Mouse (Mus musculus) left cerebral cortex, adult 2 months (tissue): ENCODE results near the gene Ikzf3. TPM values are rescaled to one million over a fixed set of nuclear protein-coding genes. Genes with fewer than 3 reads are reported as not detected.

Experiments used
- DNase-seq, 2 experiments: peaks; one replicate each; pipeline ENCODE4 v3.0.0; 2021 to 2022; ENCODE audit warnings: low spot score in 2 of 2, mixed read lengths in 1 of 2; ENCODE audit errors: extremely low spot score in 1 of 2
- H3K27ac ChIP-seq: fragments of 200-600 bp; 2 replicates; pipeline ENCODE4 v1.8.1; 2022
- H3K4me3 ChIP-seq: fragments of 200-600 bp; 2 replicates; pipeline ENCODE4 v1.8.1; 2022
- CTCF ChIP-seq: fragments of 200-600 bp; IDR thresholded peaks from 2 replicates; pipeline ENCODE4 v1.8.1; 2022; ENCODE audit warnings: antibody characterized with exemption, mild to moderate bottlenecking, moderate library complexity
- intact Hi-C: fragments of 180-260 bp; cut with DNase I; formaldehyde crosslinking; loops from one replicate; pipeline ENCODE4 v1.15.1; 2025
- total RNA-seq, 2 experiments: library from RNA; stranded (reverse); gene quantifications; 2 replicates each; pipeline ENCODE4 v1.2.3; 2021

The Ikzf3 gene
- total RNA-seq, 2 experiments from 2014 or later: 0.11 to 0.33 TPM

DNA sequence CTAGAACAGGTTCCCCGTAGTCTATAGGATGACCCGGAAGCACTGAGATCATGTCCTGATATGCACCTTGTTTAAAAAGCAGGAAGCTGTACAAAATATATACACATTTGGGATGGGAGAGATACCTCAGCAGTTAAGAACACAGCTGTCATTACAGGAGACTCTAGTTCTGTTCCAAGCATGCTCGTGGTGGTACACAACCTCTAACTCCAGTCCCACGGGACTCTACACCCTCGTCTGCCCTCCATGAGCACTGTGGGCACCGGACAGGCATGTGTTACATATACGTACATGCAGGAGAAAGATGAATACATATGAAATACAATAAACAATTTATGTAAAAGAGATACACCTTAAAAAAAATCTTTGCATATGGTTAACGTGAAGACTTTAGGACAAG, 3.3 kb downstream of the Ikzf3 start:
- H3K27ac ChIP-seq: no peak overlapping the region
- no peak for DNase-seq
- intact Hi-C loops: no loop called here
- no peak overlapping the region for H3K4me3 ChIP-seq
- no peak for TF ChIP-seq CTCF

DNA sequence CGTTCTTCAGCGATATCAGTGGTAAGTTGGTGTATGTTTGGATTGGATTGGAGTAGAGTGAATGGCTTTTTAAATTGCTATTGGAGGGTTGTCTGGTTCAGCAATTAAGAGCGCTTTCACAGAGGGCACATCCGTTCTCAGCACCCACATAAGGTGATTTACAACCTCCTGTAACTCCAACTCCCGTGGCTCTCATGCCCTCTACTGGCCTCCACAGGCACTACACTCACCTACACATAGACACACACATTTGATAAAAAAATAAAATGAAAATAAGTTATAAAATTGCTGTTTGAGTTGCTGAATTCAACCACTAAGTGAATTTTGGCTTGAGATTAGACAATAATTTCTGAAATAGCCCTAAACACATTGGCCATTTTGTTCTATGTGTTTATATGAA, 5.5 kb downstream of the Ikzf3 start:
- Histone ChIP-seq H3K4me3 (no peak overlapping the region), H3K27ac (no peak overlapping the region)
- intact Hi-C loops: no loop called here
- peak; percentile 30 for TF ChIP-seq CTCF
- DNase-seq: no peak

DNA sequence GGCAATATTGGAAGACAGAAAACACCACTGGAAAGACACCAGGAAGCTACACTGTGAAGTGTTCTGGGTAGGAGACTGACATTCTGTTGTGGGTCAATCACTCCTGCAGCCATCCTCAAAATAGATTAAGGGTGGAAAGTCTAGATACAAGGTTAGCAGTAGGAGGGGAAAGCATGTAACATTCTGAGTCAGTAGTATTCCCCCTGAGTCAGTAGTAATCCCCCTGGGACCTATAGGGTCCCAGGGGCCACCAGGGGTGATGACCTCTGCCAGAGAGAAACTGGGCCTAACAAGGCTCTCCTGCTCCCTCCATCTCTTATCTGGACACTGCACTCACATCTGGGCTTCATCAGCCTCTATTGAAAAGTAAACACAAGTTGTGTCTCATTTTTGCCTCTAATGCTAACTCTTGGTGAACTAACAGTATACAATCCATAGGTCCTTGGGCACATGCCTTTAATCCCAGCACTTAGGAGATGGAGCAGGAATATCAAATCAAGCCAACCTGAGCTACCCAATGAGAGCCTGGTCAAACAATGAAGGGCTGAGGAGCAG, 8.3 kb downstream of the Ikzf3 start:
- no peak overlapping the region for H3K27ac ChIP-seq
- intact Hi-C loops: no loop called here
- DNase-seq: no peak
- no peak overlapping the region for H3K4me3 ChIP-seq
- TF ChIP-seq CTCF: no peak

DNA sequence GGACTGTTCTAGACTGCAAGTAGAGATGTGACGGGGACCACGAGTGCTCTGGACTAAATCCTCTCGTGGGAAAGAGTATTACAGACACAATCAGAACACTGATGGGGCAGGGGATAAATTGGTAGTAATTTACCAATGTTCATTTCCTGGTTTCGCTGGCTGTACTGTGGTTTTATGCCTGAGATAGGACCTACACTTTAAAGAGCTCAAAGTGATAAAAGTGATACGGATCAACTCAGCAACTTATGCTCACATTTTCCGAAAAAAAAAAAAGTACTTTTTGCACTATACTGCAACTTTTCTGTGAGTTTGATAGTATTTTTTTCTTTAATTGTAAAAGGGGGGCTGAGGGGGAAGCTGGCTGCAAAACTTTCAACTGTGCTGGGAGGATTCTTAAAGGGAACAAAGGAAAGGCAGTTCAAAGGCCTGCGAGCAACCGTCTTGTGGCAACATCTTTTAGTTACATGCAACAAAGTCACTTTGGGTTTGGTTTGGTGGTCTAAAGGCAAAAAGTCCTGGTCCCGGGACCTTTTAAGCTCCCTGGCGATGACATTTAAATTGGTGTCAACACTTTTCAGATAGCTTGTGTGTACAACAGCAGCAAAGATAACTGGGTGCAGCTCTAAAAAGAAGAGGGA, 18.9 kb downstream of the Ikzf3 start:
- intact Hi-C loops: no loop called here
- no peak overlapping the region for H3K4me3 ChIP-seq
- no peak overlapping the region for H3K27ac ChIP-seq
- no peak for TF ChIP-seq CTCF
- DNase-seq: no peak

DNA sequence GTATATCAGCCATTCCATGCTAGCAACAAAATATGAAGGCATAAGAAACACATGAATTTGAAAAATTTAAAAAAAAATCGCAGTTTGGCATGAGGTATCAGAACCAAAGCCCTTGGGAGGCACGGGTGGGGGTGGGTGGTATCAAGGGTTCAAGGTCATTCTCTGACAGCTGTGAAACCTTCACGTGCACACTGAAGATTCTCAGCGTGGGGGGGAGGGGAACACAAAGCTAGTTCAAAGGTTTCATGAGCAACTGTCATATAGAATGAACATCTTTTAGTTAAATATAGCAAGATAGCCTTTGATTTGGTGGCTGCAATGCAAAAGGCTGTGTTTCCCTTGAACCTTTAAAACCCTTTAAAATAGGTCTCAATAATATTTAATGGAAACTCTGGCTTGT, 20.7 kb downstream of the Ikzf3 start:
- TF ChIP-seq CTCF: no peak
- no peak overlapping the region for H3K4me3 ChIP-seq
- intact Hi-C loops: no loop called here
- no peak overlapping the region for H3K27ac ChIP-seq
- no peak for DNase-seq

DNA sequence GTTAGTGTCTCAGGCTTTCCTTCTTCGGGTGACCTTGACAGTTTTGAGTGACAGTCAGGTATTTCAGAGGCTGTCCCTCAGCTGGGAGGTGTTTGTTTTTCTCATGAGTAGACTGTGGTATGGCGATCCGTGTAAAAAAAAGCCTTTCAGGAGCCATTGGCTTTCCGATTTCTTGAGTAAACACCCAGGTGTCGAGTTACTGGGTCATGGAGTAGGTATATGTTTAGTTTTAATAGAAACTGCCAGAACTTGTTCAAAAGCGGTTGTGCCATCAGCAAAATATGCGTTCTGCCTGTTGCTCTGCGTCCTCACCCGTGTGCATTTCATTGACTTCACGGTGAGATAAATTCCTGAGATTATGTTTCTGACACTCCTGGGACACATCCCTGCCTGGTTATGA, 25.4 kb downstream of the Ikzf3 start:
- H3K4me3 ChIP-seq: no peak overlapping the region
- DNase-seq: no peak
- H3K27ac ChIP-seq: no peak overlapping the region
- intact Hi-C loops: no loop called here
- TF ChIP-seq CTCF: no peak

DNA sequence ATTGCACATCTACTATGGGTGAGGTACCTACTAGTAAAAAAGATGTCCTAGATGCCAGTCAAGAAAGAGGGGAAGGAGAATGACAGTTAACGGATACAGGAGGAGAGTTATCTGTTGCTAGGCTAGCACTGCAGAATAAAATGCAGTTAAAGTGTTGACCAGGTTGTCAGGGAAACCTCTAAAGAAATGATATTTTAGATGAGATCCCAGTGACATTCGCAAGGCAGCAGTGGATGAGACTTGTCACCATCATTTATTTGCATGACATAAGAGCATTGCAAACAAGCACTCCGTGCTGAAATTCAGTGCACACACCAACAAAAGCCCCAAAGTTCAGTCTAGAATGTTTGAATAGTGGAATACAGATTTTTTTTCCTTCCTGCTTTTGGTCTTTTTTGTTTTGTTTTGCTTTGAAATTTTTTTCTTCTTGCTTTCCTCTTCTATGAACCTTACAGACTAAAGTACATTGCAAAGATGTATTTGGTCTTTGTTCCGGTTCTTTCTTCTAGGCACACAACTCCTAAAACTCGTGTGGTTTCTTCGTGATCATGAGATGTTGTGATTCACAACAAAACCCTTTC, 32.4 kb downstream of the Ikzf3 start:
- no peak for DNase-seq
- Histone ChIP-seq H3K4me3 (no peak overlapping the region), H3K27ac (no peak overlapping the region)
- no peak for TF ChIP-seq CTCF
- intact Hi-C loops: no loop called here

DNA sequence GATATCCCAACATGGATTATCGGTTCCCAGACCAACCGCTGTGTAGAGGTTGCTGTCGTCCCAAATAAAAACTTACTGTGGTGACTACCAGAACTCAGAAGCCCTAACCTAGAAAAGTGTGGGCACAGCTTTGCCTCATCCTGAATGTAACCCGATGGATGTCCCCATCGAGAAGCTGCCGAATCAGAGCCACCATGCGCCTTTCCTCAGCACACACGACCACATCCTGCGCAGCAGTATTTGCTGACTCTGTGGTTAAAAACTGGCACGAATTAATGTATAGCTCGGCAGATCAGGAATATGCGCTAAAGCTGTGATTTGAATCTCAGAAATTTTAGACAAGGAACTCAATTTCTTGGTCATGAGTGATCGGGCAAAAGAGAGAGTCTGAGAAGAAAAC, 33.0 kb downstream of the Ikzf3 start:
- no peak for DNase-seq
- Histone ChIP-seq H3K4me3 (no peak overlapping the region), H3K27ac (no peak overlapping the region)
- intact Hi-C loops: no loop called here
- no peak for TF ChIP-seq CTCF

DNA sequence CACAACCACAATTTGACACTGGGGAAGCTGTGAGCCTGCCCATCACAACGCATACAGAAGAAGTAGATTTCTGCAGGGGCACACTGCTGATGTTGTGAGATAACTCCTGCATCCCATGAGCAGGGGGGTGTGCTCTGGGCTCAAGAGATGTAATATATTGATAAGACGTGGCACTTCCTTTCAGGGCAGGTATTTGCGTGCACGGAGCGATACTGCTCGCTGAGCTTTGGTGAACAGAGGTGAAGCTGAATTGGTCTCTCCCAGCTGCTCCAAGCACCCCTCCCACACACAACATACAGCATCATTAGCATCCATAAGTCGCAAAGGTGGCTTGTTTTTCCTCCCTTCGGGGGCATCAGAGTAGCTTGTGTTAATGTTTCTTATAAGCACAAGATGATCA, 35.7 kb downstream of the Ikzf3 start:
- Histone ChIP-seq H3K27ac (no peak overlapping the region), H3K4me3 (no peak overlapping the region)
- DNase-seq: no peak
- intact Hi-C loops: no loop called here
- no peak for TF ChIP-seq CTCF

DNA sequence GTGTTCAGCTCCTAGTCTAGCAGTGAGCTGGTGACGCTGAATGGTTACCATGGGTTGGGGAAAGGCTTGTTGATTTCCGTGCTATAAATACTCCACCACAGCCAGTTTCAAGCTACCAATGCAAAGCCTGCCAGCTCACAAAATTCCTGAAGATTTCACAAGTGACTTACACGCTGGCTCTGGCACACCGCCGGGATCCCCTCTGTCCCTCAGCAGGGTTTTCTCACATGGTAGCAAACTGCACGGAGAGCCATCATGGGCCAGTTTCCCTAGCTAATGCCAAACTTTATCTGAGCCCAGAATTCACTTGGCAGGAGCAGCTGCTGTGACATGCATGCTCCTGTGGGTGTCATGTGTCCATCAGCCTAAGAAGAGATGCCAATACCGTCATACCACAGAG, 36.4 kb downstream of the Ikzf3 start:
- TF ChIP-seq CTCF: no peak
- Histone ChIP-seq H3K4me3 (no peak overlapping the region), H3K27ac (no peak overlapping the region)
- intact Hi-C loops: no loop called here
- DNase-seq: peak; percentile 11 to 13

DNA sequence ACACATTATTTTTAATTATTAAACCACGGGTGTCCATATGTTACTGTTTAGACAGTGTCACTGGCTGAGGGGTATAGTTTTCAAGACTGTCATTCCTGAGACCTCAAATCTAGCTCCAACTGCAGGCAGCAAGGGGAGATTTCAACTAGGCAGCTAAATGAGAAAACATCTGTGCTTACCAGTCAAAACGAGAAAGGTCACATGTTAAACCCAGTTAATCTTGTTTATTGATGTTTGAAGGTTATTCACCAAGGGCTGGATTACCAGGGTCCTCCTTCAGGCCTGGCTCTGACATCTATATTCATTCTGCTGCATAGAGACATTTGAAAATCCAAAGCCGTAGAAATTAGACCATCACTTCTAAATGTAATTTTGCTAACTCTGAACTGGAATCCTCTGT, 40.9 kb downstream of the Ikzf3 start:
- DNase-seq: no peak
- intact Hi-C loops: no loop called here
- Histone ChIP-seq H3K27ac (no peak overlapping the region), H3K4me3 (no peak overlapping the region)
- TF ChIP-seq CTCF: no peak

DNA sequence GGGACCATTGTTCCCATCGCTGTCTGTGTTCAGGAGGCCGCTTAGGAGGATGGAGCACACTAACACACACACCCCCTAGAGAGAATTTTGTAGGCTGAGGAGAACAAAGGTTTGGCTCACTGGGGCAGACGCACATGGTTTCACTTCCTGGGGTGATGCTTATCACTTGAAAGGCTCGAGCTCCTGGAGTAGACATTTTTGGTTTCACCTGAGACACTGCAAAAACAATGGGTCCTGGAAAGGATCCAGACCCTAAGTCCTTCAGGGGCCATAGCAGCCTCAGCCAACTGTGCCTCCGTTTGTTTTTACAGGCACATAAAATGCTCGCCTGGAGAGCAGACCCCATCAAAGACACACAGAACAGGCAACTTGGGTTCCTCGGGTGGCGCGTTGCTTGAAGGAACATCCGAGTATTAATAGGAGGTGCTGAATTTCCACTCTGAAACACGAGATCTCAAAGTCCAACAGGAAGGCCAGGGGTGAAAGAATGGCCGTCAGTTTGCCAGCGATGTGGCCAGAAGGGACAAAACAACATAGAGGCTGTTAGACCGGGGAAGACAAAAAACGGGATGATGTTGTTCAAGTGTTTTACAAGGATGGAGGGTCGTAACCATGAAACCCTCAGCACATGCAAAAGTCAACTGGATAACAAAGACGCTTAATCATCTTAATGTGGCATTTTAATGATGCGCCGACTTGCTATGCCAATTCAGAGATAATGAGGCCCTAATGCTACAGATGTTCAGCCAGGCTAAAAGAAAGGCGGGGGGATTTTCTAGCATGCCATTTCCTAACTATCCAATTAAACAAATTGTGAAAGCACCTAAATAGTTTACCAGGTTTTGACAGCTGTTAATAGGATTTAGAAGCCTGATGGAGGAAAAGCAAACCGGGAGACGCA, 48.2 kb downstream of the Ikzf3 start:
- H3K27ac ChIP-seq: no peak overlapping the region
- intact Hi-C loops: no loop called here
- no peak for DNase-seq
- H3K4me3 ChIP-seq: no peak overlapping the region
- no peak for TF ChIP-seq CTCF
